Mouse (Mus musculus): ENCODE data around the gene Cyp3a11.
"Not testable (repeated sequence)": the region's sequence is repeated elsewhere in the genome, so short reads cannot be mapped to it uniquely, and the experiment has no call there.

Gene Cyp3a11

DNA sequence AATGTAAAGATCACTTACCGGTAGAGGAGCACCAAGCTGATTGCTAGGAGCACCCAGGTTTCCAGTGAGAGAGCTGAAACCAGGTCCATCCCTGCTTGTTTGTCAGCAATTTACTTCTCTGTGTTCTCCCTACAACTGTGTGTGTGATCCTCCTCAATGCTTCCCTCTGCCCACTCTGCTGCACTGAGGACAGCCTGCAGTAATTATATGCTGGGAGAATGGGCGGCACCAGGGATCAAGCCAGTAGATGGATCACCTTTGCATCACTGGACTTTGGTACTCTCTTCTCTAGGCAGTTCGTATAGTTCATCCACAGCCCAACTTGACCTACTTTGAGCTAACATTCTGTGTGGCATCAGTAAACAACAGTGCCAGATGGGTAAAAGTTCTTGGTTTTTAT is at the start of gene Cyp3a11:
Cyp3a11 (minus strand) TSS at position 277 of the 400 bp plus-strand sequence.
- in situ Hi-C loops (cut with MboI, MseI), result no loop called here

GRCm38 (mm10) chr5:145912912-145913311 is 33.1 kb upstream of the Cyp3a11 start:
- in situ Hi-C loops (cut with MboI, MseI), result no loop called here

- in situ Hi-C loops (cut with MboI, MseI), result no loop called here
Measured at GRCm38 (mm10) chr5:145911781-145912180, 32.0 kb upstream of the Cyp3a11 start.

DNA sequence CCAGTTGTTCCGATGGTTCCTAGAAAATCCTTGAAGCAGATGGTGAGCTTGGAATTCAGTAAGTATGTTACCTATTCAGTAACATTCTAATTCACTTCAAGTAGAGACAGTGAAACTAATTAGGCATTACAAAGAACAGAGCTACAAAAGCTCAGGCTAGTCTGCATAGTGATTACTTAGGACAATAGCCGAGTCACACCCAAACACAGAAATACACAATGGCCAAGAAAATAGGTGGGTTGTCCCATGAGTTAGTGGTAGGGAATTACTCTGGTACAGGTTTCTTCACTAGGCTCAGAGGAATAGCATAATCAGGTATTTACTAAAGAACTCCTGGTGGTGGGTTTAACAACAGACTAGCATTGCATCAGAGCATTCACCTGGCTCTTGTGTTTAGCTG is 27.2 kb upstream of the Cyp3a11 start:
- in situ Hi-C loops (cut with MboI, MseI), result not testable (repeated sequence)

DNA sequence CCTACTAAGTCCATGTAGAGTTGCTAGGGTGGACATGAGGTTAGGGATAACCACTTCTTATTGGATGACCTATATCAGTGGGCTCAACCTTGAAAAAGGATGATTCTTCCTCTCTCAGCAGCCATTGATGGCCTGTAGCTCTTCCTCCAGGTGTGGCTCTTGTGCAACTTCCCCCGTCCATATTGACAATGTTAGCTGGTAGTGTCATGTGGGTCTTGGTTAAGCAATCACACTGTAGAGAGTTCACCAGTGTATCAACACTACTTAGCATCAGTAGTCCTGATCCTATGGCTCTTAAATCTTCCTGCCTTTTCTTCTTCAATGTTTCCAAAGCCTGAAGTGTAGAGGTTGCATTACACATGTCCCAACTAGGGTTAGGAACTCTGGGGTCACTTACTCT is 24.8 kb upstream of the Cyp3a11 start:
- in situ Hi-C loops (cut with MboI, MseI), result no loop called here

DNA sequence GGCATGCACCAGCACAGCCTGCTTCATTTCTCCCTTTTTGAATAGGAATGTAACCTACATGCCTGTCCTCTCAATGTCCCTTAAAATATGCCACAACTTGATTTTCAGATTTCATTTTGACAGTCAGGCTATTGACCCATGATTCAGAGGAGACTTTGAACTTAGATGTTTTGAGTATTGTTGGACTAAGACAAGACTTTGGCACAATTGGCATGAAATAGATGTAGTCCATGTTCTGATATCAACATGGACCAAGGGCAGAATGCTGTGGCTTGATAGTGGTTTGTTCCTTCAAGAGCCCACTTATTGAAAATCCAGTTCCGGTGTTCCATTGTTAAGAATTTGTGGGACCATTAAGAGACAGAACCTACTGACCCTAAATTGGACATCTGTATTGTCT is 23.6 kb upstream of the Cyp3a11 start:
- in situ Hi-C loops (cut with MboI, MseI), result no loop called here

DNA sequence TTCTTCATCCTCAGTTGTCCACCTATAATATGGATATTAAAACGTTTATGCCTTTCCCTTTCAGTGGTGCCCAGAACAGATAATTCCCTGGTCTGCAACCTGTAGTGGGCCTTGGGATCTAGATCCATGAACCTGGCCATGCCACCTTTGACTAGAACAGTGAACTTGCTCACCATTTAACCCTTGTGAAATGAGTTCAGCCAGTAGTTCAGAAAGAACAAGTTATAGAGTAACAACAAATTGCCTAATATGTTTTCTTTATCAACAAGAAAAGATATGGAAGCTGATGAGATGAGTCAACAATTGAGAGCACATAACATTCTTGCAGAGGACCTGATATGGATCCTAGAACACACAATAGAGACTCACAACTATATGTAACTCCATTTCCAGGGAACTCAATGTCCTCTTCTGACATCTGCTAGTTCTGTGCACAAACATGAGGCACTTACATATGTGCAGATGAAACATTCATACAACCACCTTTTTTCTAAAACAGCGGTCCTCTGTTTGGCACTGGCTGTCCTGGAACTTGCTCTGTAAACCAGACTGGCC is 20.7 kb upstream of the Cyp3a11 start:
- in situ Hi-C loops (cut with MboI, MseI), result no loop called here

DNA sequence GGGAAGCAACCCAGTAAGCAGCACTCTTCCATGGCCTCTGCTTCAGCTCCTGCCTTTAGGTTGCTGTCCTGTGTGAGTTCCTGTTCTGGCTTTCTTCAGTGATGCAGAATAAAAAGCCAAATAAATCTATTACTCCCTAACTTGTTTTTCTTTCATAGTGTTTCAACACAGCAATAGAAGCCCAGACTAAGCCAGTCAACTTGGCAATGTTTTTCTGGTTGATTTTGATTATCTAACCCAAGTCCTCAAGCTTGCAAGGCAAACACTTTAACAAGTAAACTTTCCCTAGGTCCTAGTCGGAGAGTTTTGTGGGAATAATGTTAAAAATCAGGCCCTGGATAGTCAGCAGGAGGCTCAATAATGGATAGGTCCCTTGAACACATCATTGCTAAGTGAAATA is 17.5 kb upstream of the Cyp3a11 start:
- in situ Hi-C loops (cut with MboI, MseI), result no loop called here

DNA sequence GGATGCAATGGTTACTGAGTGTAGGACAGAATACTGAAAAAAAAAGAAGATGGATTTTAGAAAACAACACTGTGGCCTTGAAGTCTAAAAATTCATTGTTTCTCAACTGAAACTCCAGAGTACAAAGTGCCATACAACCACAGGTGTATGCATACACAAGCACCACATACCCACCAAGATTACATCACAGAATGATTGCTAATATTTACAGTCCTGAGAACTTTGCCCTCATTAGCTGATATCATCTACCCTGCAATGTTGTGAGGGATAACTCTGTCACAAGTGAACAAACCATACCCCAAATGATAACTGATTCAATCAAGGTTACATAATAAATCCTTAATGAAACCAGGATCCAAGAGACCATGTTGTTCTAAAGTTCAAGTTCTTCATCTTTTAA is 1.4 kb upstream of the Cyp3a11 start:
- in situ Hi-C loops (cut with MboI, MseI), result no loop called here

DNA sequence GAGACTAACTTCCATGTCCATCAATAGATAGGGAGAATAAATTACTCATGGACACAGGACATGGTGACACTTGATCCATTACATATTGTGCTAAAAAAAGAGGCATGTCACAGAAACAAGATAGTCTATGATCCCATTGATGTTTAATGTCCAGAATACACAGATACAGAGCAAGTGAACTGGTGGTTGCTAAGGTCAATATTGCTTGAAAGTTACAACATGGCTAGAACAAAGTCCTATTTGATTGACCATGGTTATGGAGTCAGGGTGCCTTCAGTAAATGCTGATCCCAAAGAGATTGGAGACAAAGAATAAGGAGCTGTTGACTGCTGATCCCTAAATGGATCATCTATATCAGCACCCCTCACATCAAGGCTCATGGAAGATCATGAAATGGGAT is 12.3 kb downstream of the Cyp3a11 start:
- in situ Hi-C loops (cut with MboI, MseI), result not testable (repeated sequence)

DNA sequence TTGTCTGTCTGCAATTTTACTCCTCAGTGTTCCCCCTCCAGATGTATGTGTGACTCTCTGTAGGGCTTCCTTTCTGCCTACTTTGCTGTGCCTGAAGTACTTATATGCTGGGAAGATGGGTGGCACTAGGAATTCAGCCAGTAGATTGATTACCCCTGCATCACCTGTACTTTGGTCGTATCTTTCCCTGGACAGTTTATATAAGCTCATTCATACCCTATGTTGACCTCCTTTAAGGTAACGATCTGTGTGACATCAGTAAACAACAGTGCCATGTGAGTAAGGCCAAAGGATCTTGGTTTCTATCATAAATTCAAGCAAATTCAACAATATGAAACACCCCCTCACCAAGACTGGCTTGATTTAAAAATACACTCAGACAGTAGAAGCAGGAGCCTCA is 74.0 kb downstream of the Cyp3a11 start, which contains the start of gene Cyp3a44:
Cyp3a44 (minus strand) TSS at position 79 of the 400 bp plus-strand sequence.
- in situ Hi-C loops (cut with MboI, MseI), result not testable (repeated sequence)
